Mouse (Mus musculus) olfactory bulb, adult 2 months (tissue): ENCODE measurements around the gene Olfr1341.

Source experiments
- CTCF ChIP-seq: fragments of 200-500 bp; IDR thresholded peaks from 2 replicates; pipeline ENCODE4 v1.5.1; 2012; ENCODE audit warnings: low read depth, mild to moderate bottlenecking, low read length, moderate library complexity; ENCODE audit not compliant: insufficient read depth
- POLR2A ChIP-seq: fragments of 200-500 bp; IDR thresholded peaks from 2 replicates; pipeline ENCODE4 v1.6.1; 2012; ENCODE audit warnings: mild to moderate bottlenecking, low read depth, low read length, moderate library complexity; ENCODE audit not compliant: insufficient read depth

GRCm38 (mm10) chr4:118758637-118759036, 55.3 kb downstream of the Olfr1341 start, which contains the start of gene Olfr1338:
- TF ChIP-seq CTCF, result no peak
- TF ChIP-seq POLR2A, result no peak
